Mouse (Mus musculus) liver, adult 2 months (tissue): Measurements from ENCODE around the gene Zbtb34.

ENCODE experiments used
- CTCF ChIP-seq: fragments of 200-500 bp; IDR thresholded peaks from 2 replicates; pipeline ENCODE4 v1.5.1; 2011; ENCODE audit warnings: low read depth, low read length, control low read depth
- POLR2A ChIP-seq: fragments of 200-500 bp; IDR thresholded peaks from 2 replicates; pipeline ENCODE4 v1.6.1; 2011; ENCODE audit warnings: low read length, control low read depth; ENCODE audit not compliant: insufficient read depth; ENCODE audit errors: extremely low read depth

- TF ChIP-seq CTCF = no peak
- TF ChIP-seq POLR2A = no peak
These were observed 28.5 kb upstream of the Zbtb34 start for GRCm38 (mm10) chr2:33459660-33460059.
